Mouse (Mus musculus) heart, postnatal 14 days (tissue): Measurements from ENCODE around the gene Rps29. TPM values are rescaled to one million over a fixed set of nuclear protein-coding genes. Genes with fewer than 3 reads are reported as not detected.
A peak's percentile ranks its signal among the peaks of the same experiment; 100 is the strongest.

ENCODE experiments used
- DNase-seq, 2 experiments: peaks; one replicate each; pipeline ENCODE4 v3.0.0; 2021 to 2022
- intact Hi-C: fragments of 180-260 bp; cut with DNase I; formaldehyde crosslinking; loops from one replicate; pipeline ENCODE4 v1.15.1; 2025
- microRNA-seq, 2 experiments: library from miRNA; unstranded; fragments of <30 nt; microRNA quantifications; one replicate each; pipeline ENCODE4 v1.2.0; 2021 to 2022
- total RNA-seq, 2 experiments: library from RNA; stranded (reverse); gene quantifications; 2 replicates each; pipeline ENCODE4 v1.2.3; 2021

Gene Rps29
- total RNA-seq, 2 experiments from 2014 or later: 1,350 to 1,379 TPM

- no peak for DNase-seq
- intact Hi-C loops: no loop called here
Observed at GRCm38 (mm10) chr12:69139841-69140240, 19.1 kb downstream of the Rps29 start.

GRCm38 (mm10) chr12:69139201-69139600 lies 19.8 kb downstream of the Rps29 start:
- DNase-seq: no peak

GRCm38 (mm10) chr12:69131981-69132380 lies 27.0 kb downstream of the Rps29 start:
- DNase-seq: peak; percentile 53 to 69
- intact Hi-C loops: no loop called here

More at GRCm38 (mm10) chr12:69139201-69139600, 19.8 kb downstream of the Rps29 start:
- intact Hi-C loops: no loop called here

- DNase-seq: no peak
- intact Hi-C loops: no loop called here
Observed at GRCm38 (mm10) chr12:69131267-69131666, 27.7 kb downstream of the Rps29 start.

- intact Hi-C loops: no loop called here
- no peak for DNase-seq
Observed at GRCm38 (mm10) chr12:69130486-69130885, 28.5 kb downstream of the Rps29 start.

- no peak for DNase-seq
- intact Hi-C loops: no loop called here
Observed at GRCm38 (mm10) chr12:69129634-69130310, 29.2 kb downstream of the Rps29 start.

GRCm38 (mm10) chr12:69127626-69128025 lies 31.4 kb downstream of the Rps29 start:
- no peak for DNase-seq
- intact Hi-C loops: no loop called here

- DNase-seq: peak; percentile 7 to 25
- intact Hi-C loops: no loop called here
Observed at GRCm38 (mm10) chr12:69127170-69127569, 31.8 kb downstream of the Rps29 start.

- intact Hi-C loops: no loop called here
- DNase-seq: no peak
Observed at GRCm38 (mm10) chr12:69125066-69125465, 33.9 kb downstream of the Rps29 start.

- intact Hi-C loops: no loop called here
- no peak for DNase-seq
Observed at GRCm38 (mm10) chr12:69122801-69123200, 36.2 kb downstream of the Rps29 start.

- intact Hi-C loops: no loop called here
- DNase-seq: no peak
Observed at GRCm38 (mm10) chr12:69119908-69120307, 39.1 kb downstream of the Rps29 start.

Small RNA genes lying within 50 kb of the gene (microRNA-seq; reads per million reads assigned to microRNA genes)
- gene Gm47287 (0 reads per million in 2 experiments), gene Gm47295 (0.60 to 1.1 reads per million in 2 experiments)

Other genes with a start within 250 kb of the Rps29 start
- gene Lrr1, start 9.6 kb upstream of the Rps29 start, total RNA-seq: 1 to 10 TPM in 1 of 2 experiments, not detected in 1; 1.0 TPM
- 100 to 1,000 TPM; 211 to 226 TPM for gene Rpl36al, start 24.9 kb upstream of the Rps29 start, total RNA-seq
- 10 to 100 TPM; 22.6 to 25.3 TPM for gene Mgat2, start 25.0 kb upstream of the Rps29 start, total RNA-seq
- gene Gm49383, start 37.9 kb upstream of the Rps29 start, total RNA-seq: 1 to 10 TPM; 2.9 to 4.1 TPM
- gene Dnaaf2, start 39.2 kb upstream of the Rps29 start, total RNA-seq: under 1 TPM; 0.76 TPM
- gene Gm49384, start 45.1 kb upstream of the Rps29 start, total RNA-seq: 1 to 10 TPM; 2.4 to 3.1 TPM
- gene Pole2, start 69.0 kb upstream of the Rps29 start, total RNA-seq: 1 to 10 TPM; 1.6 to 2.0 TPM
- gene Klhdc1, start 82.0 kb upstream of the Rps29 start, total RNA-seq: 10 to 100 TPM; 18.1 to 21.1 TPM
- gene Klhdc2, start 137.5 kb upstream of the Rps29 start, total RNA-seq: 10 to 100 TPM; 90.6 to 93.1 TPM
- 10 to 100 TPM; 26.1 to 28.5 TPM for gene Nemf, start 198.0 kb upstream of the Rps29 start, total RNA-seq
- gene Arf6, start 213.0 kb upstream of the Rps29 start, total RNA-seq: 10 to 100 TPM; 51.8 to 57.0 TPM
- 1 to 10 TPM in 1 of 2 experiments, not detected in 1; 1.1 TPM for gene Gm9887, start 213.3 kb upstream of the Rps29 start, total RNA-seq